Mouse (Mus musculus) brain, embryonic 14.5 days (tissue): Measurements from ENCODE around the gene Cstb.

Source experiments
- CTCF ChIP-seq: fragments of 200-500 bp; IDR thresholded peaks from 2 replicates; pipeline ENCODE4 v1.5.1; 2012; ENCODE audit warnings: inconsistent platforms, mild to moderate bottlenecking, moderate library complexity, borderline replicate concordance; ENCODE audit not compliant: insufficient read depth, insufficient read length; ENCODE audit errors: extremely low read depth
- POLR2A ChIP-seq: fragments of 200-500 bp; IDR thresholded peaks from 2 replicates; pipeline ENCODE4 v1.6.1; 2012; ENCODE audit warnings: mild to moderate bottlenecking, inconsistent platforms, borderline replicate concordance; ENCODE audit not compliant: poor library complexity, insufficient read depth, insufficient read length, severe bottlenecking; ENCODE audit errors: extremely low read depth

- TF ChIP-seq CTCF (peak; percentile 6; the same call in 1 of the 2 replicates), POLR2A (no peak)
Measured at GRCm38 (mm10) chr10:78395377-78395776, 30.1 kb upstream of the Cstb start.
